Mouse (Mus musculus) brain, embryonic 14.5 days (tissue): ENCODE measurements around the gene Hmgn1. TPM values are rescaled to one million over a fixed set of nuclear protein-coding genes. Genes with fewer than 3 reads are reported as not detected.

Source experiments
- DNase-seq: peaks from one replicate; pipeline ENCODE4 v3.0.0-alpha.2; 2011; ENCODE audit warnings: low read depth
- CTCF ChIP-seq: fragments of 200-500 bp; IDR thresholded peaks from 2 replicates; pipeline ENCODE4 v1.5.1; 2012; ENCODE audit warnings: inconsistent platforms, mild to moderate bottlenecking, moderate library complexity, borderline replicate concordance; ENCODE audit not compliant: insufficient read depth, insufficient read length; ENCODE audit errors: extremely low read depth
- POLR2A ChIP-seq: fragments of 200-500 bp; IDR thresholded peaks from 2 replicates; pipeline ENCODE4 v1.6.1; 2012; ENCODE audit warnings: mild to moderate bottlenecking, inconsistent platforms, borderline replicate concordance; ENCODE audit not compliant: poor library complexity, insufficient read depth, insufficient read length, severe bottlenecking; ENCODE audit errors: extremely low read depth
- polyA plus RNA-seq: library from polyadenylated mRNA; depleted of rRNA; stranded (reverse); fragments of >200 nt; gene quantifications from 2 replicates; pipeline ENCODE4 v1.2.3, GENCODE M21; 2012; rRNA removed

Gene Hmgn1
- polyA plus RNA-seq = 280 and 336 TPM in 2 replicates

GRCm38 (mm10) chr16:96127657-96128344 is at the start of gene Hmgn1:
Gene Hmgn1, minus strand, starts transcription at chr16:96127729.
- DNase-seq = peak; percentile 99
- no peak for TF ChIP-seq CTCF
- TF ChIP-seq POLR2A = peak; percentile 99

GRCm38 (mm10) chr16:96175399-96175798 is 47.9 kb upstream of the Hmgn1 start:
- peak; percentile 40 for DNase-seq
- no peak for TF ChIP-seq CTCF
- no peak for TF ChIP-seq POLR2A

GRCm38 (mm10) chr16:96173648-96174047 is 46.1 kb upstream of the Hmgn1 start:
- no peak for TF ChIP-seq POLR2A
- no peak for TF ChIP-seq CTCF
- DNase-seq = no peak

GRCm38 (mm10) chr16:96168837-96169236 is 41.3 kb upstream of the Hmgn1 start:
- TF ChIP-seq CTCF (no peak), POLR2A (no peak)
- DNase-seq = no peak

- DNase-seq = peak; percentile 78
- TF ChIP-seq CTCF (no peak), POLR2A (no peak)
Measured at GRCm38 (mm10) chr16:96165723-96166264, 38.3 kb upstream of the Hmgn1 start.

- no peak for DNase-seq
- no peak for TF ChIP-seq CTCF
- TF ChIP-seq POLR2A = no peak
Measured at GRCm38 (mm10) chr16:96161336-96161735, 33.8 kb upstream of the Hmgn1 start.

- TF ChIP-seq POLR2A (no peak), CTCF (no peak)
Measured at GRCm38 (mm10) chr16:96160927-96161326, 33.4 kb upstream of the Hmgn1 start.

GRCm38 (mm10) chr16:96159794-96160346 is 32.3 kb upstream of the Hmgn1 start:
- no peak for DNase-seq

More at GRCm38 (mm10) chr16:96160927-96161326, 33.4 kb upstream of the Hmgn1 start:
- DNase-seq = no peak

GRCm38 (mm10) chr16:96159091-96159731 is 31.7 kb upstream of the Hmgn1 start:
- DNase-seq = peak; percentile 77
- TF ChIP-seq POLR2A = 0 out of 2 replicates have a peak, but pooled peaks have one; percentile 46
- peak; percentile 65 for TF ChIP-seq CTCF

More at GRCm38 (mm10) chr16:96159794-96160346, 32.3 kb upstream of the Hmgn1 start:
- TF ChIP-seq POLR2A = no peak
- no peak for TF ChIP-seq CTCF

- DNase-seq = peak; percentile 43
- no peak for TF ChIP-seq CTCF
- no peak for TF ChIP-seq POLR2A
Measured at GRCm38 (mm10) chr16:96158511-96159080, 31.1 kb upstream of the Hmgn1 start.

GRCm38 (mm10) chr16:96157171-96157570 is 29.6 kb upstream of the Hmgn1 start:
- no peak for TF ChIP-seq POLR2A
- TF ChIP-seq CTCF = no peak
- no peak for DNase-seq

- DNase-seq = peak; percentile 53
Measured at GRCm38 (mm10) chr16:96156019-96156418, 28.5 kb upstream of the Hmgn1 start.

More at GRCm38 (mm10) chr16:96156019-96156418, 28.5 kb upstream of the Hmgn1 start:
- TF ChIP-seq CTCF (no peak), POLR2A (no peak)
